Mouse (Mus musculus): ENCODE data around the gene Casp7. TPM values are rescaled to one million over a fixed set of nuclear protein-coding genes. Genes with fewer than 3 reads are reported as not detected.

Casp7 gene
- total and polyA plus RNA-seq, 2 experiments from 2014 or later, result 23.7 to 28.8 TPM

GRCm38 (mm10) chr19:56370389-56371150 is 26.4 kb upstream of the Casp7 start:
- DNase-seq, result no peak
- ATAC-seq, result no peak
- 91% methylated on average over 6 of the region's 6 CpGs for WGBS
- no peak overlapping the region for H3K27ac ChIP-seq (ENCODE audit: low read depth, low read length)
- no peaks in the 10 kb centered on the region for H3K9me3 ChIP-seq (ENCODE audit: low read length)
- no peaks in the 10 kb centered on the region for H3K4me1 ChIP-seq (ENCODE audit: insufficient read depth)
- no peak overlapping the region for H3K4me2 ChIP-seq (ENCODE audit: low read depth)
- no peaks in the 10 kb centered on the region for H3K36me3 ChIP-seq (ENCODE audit: insufficient read depth)
- TF ChIP-seq CTCF (IDR thresholded peaks at IDR 0.05; ENCODE audit: low read depth), result no peak
- no peak overlapping the region for H3K4me3 ChIP-seq (ENCODE audit: low read depth, low read length)
- no peaks in the 10 kb centered on the region for H3K27me3 ChIP-seq (ENCODE audit: insufficient read depth, low read length)
- no peak overlapping the region for H3K9ac ChIP-seq

GRCm38 (mm10) chr19:56372226-56372625 is 24.7 kb upstream of the Casp7 start:
- no peak for ATAC-seq
- no peaks in the 10 kb centered on the region for H3K27me3 ChIP-seq (ENCODE audit: insufficient read depth, low read length)
- WGBS, result 27% methylated on average over 7 of the region's 7 CpGs
- no peak overlapping the region for H3K4me2 ChIP-seq (ENCODE audit: low read depth)
- H3K27ac ChIP-seq (ENCODE audit: low read depth, low read length), result no peak overlapping the region
- no peak overlapping the region for H3K9ac ChIP-seq
- DNase-seq, result no peak
- TF ChIP-seq CTCF (IDR thresholded peaks at IDR 0.05; ENCODE audit: low read depth), result no peak
- no peaks in the 10 kb centered on the region for H3K36me3 ChIP-seq (ENCODE audit: insufficient read depth)
- H3K4me1 ChIP-seq (ENCODE audit: insufficient read depth), result no peaks in the 10 kb centered on the region
- H3K9me3 ChIP-seq (ENCODE audit: low read length), result no peaks in the 10 kb centered on the region
- no peak overlapping the region for H3K4me3 ChIP-seq (ENCODE audit: low read depth, low read length)

- no peak overlapping the region for H3K4me3 ChIP-seq (ENCODE audit: low read depth, low read length)
- no peaks in the 10 kb centered on the region for H3K9me3 ChIP-seq (ENCODE audit: low read length)
- no peaks in the 10 kb centered on the region for H3K27me3 ChIP-seq (ENCODE audit: insufficient read depth, low read length)
- H3K9ac ChIP-seq, result no peak overlapping the region
- ATAC-seq (no peak), DNase-seq (no peak)
- H3K36me3 ChIP-seq (ENCODE audit: insufficient read depth), result no peaks in the 10 kb centered on the region
- H3K27ac ChIP-seq (ENCODE audit: low read depth, low read length), result no peak overlapping the region
- TF ChIP-seq CTCF (IDR thresholded peaks at IDR 0.05; ENCODE audit: low read depth), result no peak
- H3K4me1 ChIP-seq (ENCODE audit: insufficient read depth), result no peaks in the 10 kb centered on the region
- no peak overlapping the region for H3K4me2 ChIP-seq (ENCODE audit: low read depth)
- 93% methylated on average over 5 of the region's 5 CpGs for WGBS
Observed at GRCm38 (mm10) chr19:56373246-56373645, 23.7 kb upstream of the Casp7 start.

GRCm38 (mm10) chr19:56374011-56374410 is 22.9 kb upstream of the Casp7 start:
- no peak for ATAC-seq
- H3K36me3 ChIP-seq (ENCODE audit: insufficient read depth), result no peaks in the 10 kb centered on the region
- no peak overlapping the region for H3K27ac ChIP-seq (ENCODE audit: low read depth, low read length)
- no peak for DNase-seq
- no peak overlapping the region for H3K4me2 ChIP-seq (ENCODE audit: low read depth)
- 80% methylated on average over 10 of the region's 10 CpGs for WGBS
- no peak for TF ChIP-seq CTCF (IDR thresholded peaks at IDR 0.05; ENCODE audit: low read depth)
- no peaks in the 10 kb centered on the region for H3K4me1 ChIP-seq (ENCODE audit: insufficient read depth)
- H3K9me3 ChIP-seq (ENCODE audit: low read length), result no peaks in the 10 kb centered on the region
- no peaks in the 10 kb centered on the region for H3K27me3 ChIP-seq (ENCODE audit: insufficient read depth, low read length)
- H3K9ac ChIP-seq, result no peak overlapping the region
- no peak overlapping the region for H3K4me3 ChIP-seq (ENCODE audit: low read depth, low read length)

GRCm38 (mm10) chr19:56378007-56378406 is 18.9 kb upstream of the Casp7 start:
- no peak overlapping the region for H3K4me3 ChIP-seq (ENCODE audit: low read depth, low read length)
- no peaks in the 10 kb centered on the region for H3K36me3 ChIP-seq (ENCODE audit: insufficient read depth)
- no peaks in the 10 kb centered on the region for H3K4me1 ChIP-seq (ENCODE audit: insufficient read depth)
- H3K9me3 ChIP-seq (ENCODE audit: low read length), result no peaks in the 10 kb centered on the region
- WGBS, result 86% methylated on average over 5 of the region's 5 CpGs
- no peak for TF ChIP-seq CTCF (IDR thresholded peaks at IDR 0.05; ENCODE audit: low read depth)
- H3K4me2 ChIP-seq (ENCODE audit: low read depth), result no peak overlapping the region
- no peak overlapping the region for H3K9ac ChIP-seq
- H3K27ac ChIP-seq (ENCODE audit: low read depth, low read length), result no peak overlapping the region
- DNase-seq (no peak), ATAC-seq (no peak)
- no peaks in the 10 kb centered on the region for H3K27me3 ChIP-seq (ENCODE audit: insufficient read depth, low read length)

GRCm38 (mm10) chr19:56378554-56379172 is 18.3 kb upstream of the Casp7 start:
- Histone ChIP-seq H3K4me3 (ENCODE audit: low read depth, low read length) (no peak overlapping the region), H3K4me2 (ENCODE audit: low read depth) (no peak overlapping the region), H3K4me1 (ENCODE audit: insufficient read depth) (no peaks in the 10 kb centered on the region), H3K9me3 (ENCODE audit: low read length) (no peaks in the 10 kb centered on the region), H3K27ac (ENCODE audit: low read depth, low read length) (no peak overlapping the region), H3K27me3 (ENCODE audit: insufficient read depth, low read length) (no peaks in the 10 kb centered on the region), H3K9ac (no peak overlapping the region), H3K36me3 (ENCODE audit: insufficient read depth) (no peaks in the 10 kb centered on the region)
- DNase-seq (no peak), ATAC-seq (no peak)
- 71% methylated on average over 13 of the region's 13 CpGs for WGBS
- TF ChIP-seq CTCF (IDR thresholded peaks at IDR 0.05; ENCODE audit: low read depth), result no peak

GRCm38 (mm10) chr19:56380341-56380740 is 16.6 kb upstream of the Casp7 start:
- H3K9me3 ChIP-seq (ENCODE audit: low read length), result no peaks in the 10 kb centered on the region
- H3K4me3 ChIP-seq (ENCODE audit: low read depth, low read length), result no peak overlapping the region
- no peak overlapping the region for H3K9ac ChIP-seq
- H3K4me2 ChIP-seq (ENCODE audit: low read depth), result no peak overlapping the region
- no peaks in the 10 kb centered on the region for H3K4me1 ChIP-seq (ENCODE audit: insufficient read depth)
- no peaks in the 10 kb centered on the region for H3K36me3 ChIP-seq (ENCODE audit: insufficient read depth)
- TF ChIP-seq CTCF (IDR thresholded peaks at IDR 0.05; ENCODE audit: low read depth), result no peak
- H3K27ac ChIP-seq (ENCODE audit: low read depth, low read length), result no peak overlapping the region
- no peaks in the 10 kb centered on the region for H3K27me3 ChIP-seq (ENCODE audit: insufficient read depth, low read length)
- WGBS, result 82% methylated on average over 7 of the region's 7 CpGs
- DNase-seq, result no peak
- ATAC-seq, result no peak

Data from forebrain, postnatal 0 days (tissue).